Mouse (Mus musculus): ENCODE measurements at regions not wholly inside any gene's neighbourhood (a gene's known extent, or its start where the extent isn't known, plus 50 kb on each side); places are given as distances from the start of the nearest gene placed in this dataset.

DNA sequence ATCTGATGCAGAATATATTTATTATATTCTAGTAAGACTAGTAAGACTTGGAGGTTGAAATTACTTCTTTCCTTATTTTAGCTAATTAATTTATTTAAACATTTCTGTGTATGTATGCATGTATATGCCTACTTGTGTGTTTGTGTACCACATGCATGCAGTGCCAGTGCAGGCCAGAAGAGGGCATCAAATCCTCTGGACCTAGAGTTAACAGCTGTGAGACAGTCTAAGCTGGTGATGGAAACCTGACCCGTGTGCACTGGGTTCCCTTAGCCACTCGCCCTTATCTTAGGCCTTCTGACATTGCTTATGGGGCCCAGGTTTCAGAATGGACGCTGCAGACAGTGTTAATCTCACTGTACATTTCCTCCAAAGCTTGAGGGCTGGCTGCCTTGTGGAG, 302.2 kb downstream of the Lyplal1 start:
- no peaks in the 10 kb centered on the region for H3K4me1 ChIP-seq (ENCODE audit: control insufficient read depth, insufficient read depth, low read length)
- no peak overlapping the region for H3K4me3 ChIP-seq (replicated peaks; ENCODE audit: extremely low read depth, low read depth, low read length)
- no peak for DNase-seq
- 88% methylated on average over 3 of the region's 3 CpGs for WGBS
- TF ChIP-seq CTCF (IDR thresholded peaks at IDR 0.05; ENCODE audit: insufficient read depth, low read length) (no peak), POLR2A (IDR thresholded peaks at IDR 0.05; ENCODE audit: borderline replicate concordance, extremely low read depth, low read depth, low read length) (no peak)

DNA sequence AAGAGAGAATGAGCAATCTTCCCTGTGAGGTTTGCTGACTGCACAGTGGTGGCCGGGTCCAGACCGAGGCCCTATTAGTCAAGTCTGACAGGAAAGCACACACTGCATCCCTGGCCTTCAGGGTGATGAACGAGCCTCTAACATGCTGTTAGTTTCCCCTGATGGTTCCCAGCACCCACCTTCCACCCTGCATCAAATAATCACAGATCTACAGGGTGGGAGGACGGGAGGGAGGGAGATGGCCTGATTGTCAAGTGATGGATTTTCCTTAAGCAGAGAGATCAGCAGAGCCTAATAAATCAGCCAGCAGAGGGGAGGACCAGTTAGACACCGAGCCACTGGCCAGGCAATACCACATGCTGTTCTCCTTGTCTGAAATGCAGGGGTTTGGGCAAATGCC, 298.1 kb downstream of the Lyplal1 start:
- TF ChIP-seq CTCF (IDR thresholded peaks at IDR 0.05; ENCODE audit: insufficient read depth, low read length) (no peak), POLR2A (IDR thresholded peaks at IDR 0.05; ENCODE audit: borderline replicate concordance, extremely low read depth, low read depth, low read length) (no peak)
- no peak for DNase-seq
- 44% methylated on average over 5 of the region's 5 CpGs for WGBS
- no peaks in the 10 kb centered on the region for H3K4me1 ChIP-seq (ENCODE audit: control insufficient read depth, insufficient read depth, low read length)
- no peak overlapping the region for H3K4me3 ChIP-seq (replicated peaks; ENCODE audit: extremely low read depth, low read depth, low read length)

GRCm38 (mm10) chr1:185822241-185822640, 294.9 kb downstream of the Lyplal1 start:
- WGBS: 58% methylated on average over 8 of the region's 8 CpGs
- DNase-seq: no peak
- no peak for TF ChIP-seq CTCF (IDR thresholded peaks at IDR 0.05; ENCODE audit: insufficient read depth, low read length)
- no peak for TF ChIP-seq POLR2A (IDR thresholded peaks at IDR 0.05; ENCODE audit: borderline replicate concordance, extremely low read depth, low read depth, low read length)
- Histone ChIP-seq H3K4me1 (ENCODE audit: control insufficient read depth, insufficient read depth, low read length) (no peaks in the 10 kb centered on the region), H3K4me3 (replicated peaks; ENCODE audit: extremely low read depth, low read depth, low read length) (no peak overlapping the region)

GRCm38 (mm10) chr1:185823226-185823625, 293.9 kb downstream of the Lyplal1 start:
- Histone ChIP-seq H3K4me3 (replicated peaks; ENCODE audit: extremely low read depth, low read depth, low read length) (no peak overlapping the region), H3K4me1 (ENCODE audit: control insufficient read depth, insufficient read depth, low read length) (no peaks in the 10 kb centered on the region)
- DNase-seq: no peak
- no peak for TF ChIP-seq CTCF (IDR thresholded peaks at IDR 0.05; ENCODE audit: insufficient read depth, low read length)
- TF ChIP-seq POLR2A (IDR thresholded peaks at IDR 0.05; ENCODE audit: borderline replicate concordance, extremely low read depth, low read depth, low read length): no peak
- 80% methylated on average over 4 of the region's 4 CpGs for WGBS

GRCm38 (mm10) chr1:185823956-185824355, 293.2 kb downstream of the Lyplal1 start:
- TF ChIP-seq CTCF (IDR thresholded peaks at IDR 0.05; ENCODE audit: insufficient read depth, low read length): no peak
- no peak for TF ChIP-seq POLR2A (IDR thresholded peaks at IDR 0.05; ENCODE audit: borderline replicate concordance, extremely low read depth, low read depth, low read length)
- H3K4me1 ChIP-seq (ENCODE audit: control insufficient read depth, insufficient read depth, low read length): no peaks in the 10 kb centered on the region
- no peak for DNase-seq
- H3K4me3 ChIP-seq (replicated peaks; ENCODE audit: extremely low read depth, low read depth, low read length): no peak overlapping the region
- WGBS: 34% methylated on average over 5 of the region's 5 CpGs

DNA sequence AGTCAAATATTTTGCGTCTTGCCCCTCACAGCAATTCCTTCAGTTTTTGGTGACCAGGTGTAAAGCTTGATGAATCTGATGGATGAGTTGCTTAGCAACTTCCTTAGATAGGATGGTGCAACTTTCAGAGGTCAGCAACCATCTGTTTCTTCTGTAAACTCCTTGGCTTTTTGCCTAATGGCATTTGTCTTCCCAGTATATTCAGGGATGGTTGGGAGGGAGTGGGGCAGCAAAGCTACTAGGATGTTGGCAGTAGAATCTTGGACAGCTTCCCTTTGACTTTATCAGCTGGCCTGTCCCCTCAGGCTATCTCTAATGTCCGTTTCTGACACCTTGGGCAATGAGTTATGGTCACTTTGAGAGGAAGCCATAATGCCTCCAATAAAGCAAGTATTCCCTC, 289.1 kb downstream of the Lyplal1 start:
- WGBS: 36% methylated on average over 2 of the region's 2 CpGs
- no peak for DNase-seq
- TF ChIP-seq CTCF (IDR thresholded peaks at IDR 0.05; ENCODE audit: insufficient read depth, low read length) (no peak), POLR2A (IDR thresholded peaks at IDR 0.05; ENCODE audit: borderline replicate concordance, extremely low read depth, low read depth, low read length) (no peak)

GRCm38 (mm10) chr1:185828486-185828885, 288.6 kb downstream of the Lyplal1 start:
- H3K4me1 ChIP-seq (ENCODE audit: control insufficient read depth, insufficient read depth, low read length): no peaks in the 10 kb centered on the region
- 91% methylated on average over 6 of the region's 6 CpGs for whole genome bisulfite sequencing
- DNase-seq: no peak
- no peak overlapping the region for H3K4me3 ChIP-seq (replicated peaks; ENCODE audit: extremely low read depth, low read depth, low read length)
- TF ChIP-seq POLR2A (IDR thresholded peaks at IDR 0.05; ENCODE audit: borderline replicate concordance, extremely low read depth, low read depth, low read length) (no peak), CTCF (IDR thresholded peaks at IDR 0.05; ENCODE audit: insufficient read depth, low read length) (no peak)

More for the DNA sequence above, 289.1 kb downstream of the Lyplal1 start:
- H3K4me1 ChIP-seq (ENCODE audit: control insufficient read depth, insufficient read depth, low read length): no peaks in the 10 kb centered on the region
- no peak overlapping the region for H3K4me3 ChIP-seq (replicated peaks; ENCODE audit: extremely low read depth, low read depth, low read length)

DNA sequence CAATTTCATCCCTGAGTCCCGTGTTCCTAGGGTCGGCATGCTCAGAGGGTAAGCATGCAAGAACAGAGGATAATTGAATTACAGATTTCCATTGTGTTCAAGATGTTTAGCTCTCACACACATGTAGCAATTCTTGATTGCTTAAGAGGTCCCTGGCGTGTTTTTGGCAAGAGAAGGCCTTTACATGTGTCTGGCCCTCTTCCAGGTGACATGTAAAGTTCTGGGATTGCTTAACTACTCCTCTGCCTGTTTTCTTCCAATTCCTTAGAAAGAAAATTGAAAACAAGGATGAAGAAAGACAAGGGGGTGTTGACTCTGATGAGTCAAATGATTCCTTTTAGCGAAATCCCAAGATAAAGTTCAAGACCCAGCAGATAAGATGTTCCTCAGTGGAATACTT, 285.1 kb downstream of the Lyplal1 start:
- H3K4me1 ChIP-seq (ENCODE audit: control insufficient read depth, insufficient read depth, low read length): no peaks in the 10 kb centered on the region
- no peak for DNase-seq
- no peak for TF ChIP-seq CTCF (IDR thresholded peaks at IDR 0.05; ENCODE audit: insufficient read depth, low read length)
- no peak for TF ChIP-seq POLR2A (IDR thresholded peaks at IDR 0.05; ENCODE audit: borderline replicate concordance, extremely low read depth, low read depth, low read length)
- no peak overlapping the region for H3K4me3 ChIP-seq (replicated peaks; ENCODE audit: extremely low read depth, low read depth, low read length)
- WGBS: 73% methylated on average over 4 of the region's 4 CpGs

DNA sequence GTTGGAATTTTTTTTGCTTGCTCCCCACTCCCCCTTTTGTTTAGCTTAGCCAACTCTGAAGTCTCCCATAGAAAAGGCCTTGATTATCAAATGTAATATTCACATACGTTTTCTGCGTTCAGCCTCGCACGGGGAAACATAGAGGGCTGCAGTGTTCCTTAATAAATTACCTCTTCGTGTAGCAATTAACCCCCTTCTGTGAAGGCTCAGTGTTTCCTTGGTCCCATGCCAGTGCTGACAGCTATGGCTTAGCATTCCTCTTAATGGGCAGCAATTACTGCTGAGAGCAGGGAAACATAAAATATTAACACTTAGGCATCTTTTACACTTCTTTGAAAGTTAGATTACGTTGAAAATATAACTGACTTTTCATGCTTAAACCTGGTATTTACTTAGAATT, 282.9 kb downstream of the Lyplal1 start:
- no peaks in the 10 kb centered on the region for H3K4me1 ChIP-seq (ENCODE audit: control insufficient read depth, insufficient read depth, low read length)
- no peak for DNase-seq
- 62% methylated on average over 6 of the region's 6 CpGs for WGBS
- no peak overlapping the region for H3K4me3 ChIP-seq (replicated peaks; ENCODE audit: extremely low read depth, low read depth, low read length)
- TF ChIP-seq CTCF (IDR thresholded peaks at IDR 0.05; ENCODE audit: insufficient read depth, low read length) (no peak), POLR2A (IDR thresholded peaks at IDR 0.05; ENCODE audit: borderline replicate concordance, extremely low read depth, low read depth, low read length) (no peak)

- no peak for TF ChIP-seq POLR2A (IDR thresholded peaks at IDR 0.05; ENCODE audit: borderline replicate concordance, extremely low read depth, low read depth, low read length)
- no peak for TF ChIP-seq CTCF (IDR thresholded peaks at IDR 0.05; ENCODE audit: insufficient read depth, low read length)
- H3K4me3 ChIP-seq (replicated peaks; ENCODE audit: extremely low read depth, low read depth, low read length): no peak overlapping the region
- WGBS: 44% methylated on average over 13 of the region's 13 CpGs
- no peak for DNase-seq
- H3K4me1 ChIP-seq (ENCODE audit: control insufficient read depth, insufficient read depth, low read length): no peaks in the 10 kb centered on the region
Measured at GRCm38 (mm10) chr1:185836632-185837281, 280.4 kb downstream of the Lyplal1 start.
